Mouse (Mus musculus) cerebellum, adult 2 months (tissue): ENCODE data around the gene Baiap2l1.

Source experiments
- CTCF ChIP-seq: fragments of 200-500 bp; IDR thresholded peaks from 2 replicates; pipeline ENCODE4 v1.5.1; 2011; ENCODE audit warnings: low read depth, mild to moderate bottlenecking, control low read depth, low read length, moderate library complexity, borderline replicate concordance; ENCODE audit not compliant: insufficient read depth
- POLR2A ChIP-seq: fragments of 200-500 bp; IDR thresholded peaks from 2 replicates; pipeline ENCODE4 v1.6.1; 2011; ENCODE audit warnings: low read length, control low read depth, borderline replicate concordance; ENCODE audit not compliant: insufficient read depth

DNA sequence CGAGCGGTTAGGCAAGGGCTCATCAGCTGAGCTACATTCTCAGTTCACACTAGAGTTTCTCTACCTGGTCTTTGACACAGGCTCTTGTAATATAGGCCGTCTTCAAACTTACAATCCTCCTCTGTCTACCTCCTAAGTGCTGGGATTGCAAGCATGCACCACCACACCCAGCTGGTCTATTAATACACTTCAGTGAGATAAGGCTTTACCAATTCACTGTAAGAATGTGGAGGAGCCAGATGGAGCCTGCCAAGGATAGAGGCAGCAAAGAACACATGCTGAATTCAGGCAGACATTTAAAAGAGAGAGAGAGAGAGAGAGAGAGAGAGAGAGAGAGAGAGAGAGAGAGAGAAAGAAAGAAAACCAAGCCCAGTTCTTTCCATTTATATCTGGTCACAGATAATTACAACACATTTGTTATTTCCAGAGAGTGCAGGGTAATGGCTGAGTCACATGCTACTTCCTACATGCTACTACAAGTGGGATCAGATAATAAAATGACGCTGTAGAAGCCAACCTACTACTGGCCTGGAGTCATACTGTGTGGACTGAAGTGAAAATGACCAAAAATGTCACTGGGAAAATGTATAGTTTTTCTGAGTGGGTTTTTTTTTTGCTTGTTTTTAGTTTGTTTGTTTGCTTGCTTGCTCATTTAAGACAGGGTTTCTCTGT, 68.0 kb downstream of the Baiap2l1 start:
- no peak for TF ChIP-seq CTCF
- TF ChIP-seq POLR2A, result no peak
